Mouse (Mus musculus): ENCODE data around the gene Gm10217.

Gm10217 gene

DNA sequence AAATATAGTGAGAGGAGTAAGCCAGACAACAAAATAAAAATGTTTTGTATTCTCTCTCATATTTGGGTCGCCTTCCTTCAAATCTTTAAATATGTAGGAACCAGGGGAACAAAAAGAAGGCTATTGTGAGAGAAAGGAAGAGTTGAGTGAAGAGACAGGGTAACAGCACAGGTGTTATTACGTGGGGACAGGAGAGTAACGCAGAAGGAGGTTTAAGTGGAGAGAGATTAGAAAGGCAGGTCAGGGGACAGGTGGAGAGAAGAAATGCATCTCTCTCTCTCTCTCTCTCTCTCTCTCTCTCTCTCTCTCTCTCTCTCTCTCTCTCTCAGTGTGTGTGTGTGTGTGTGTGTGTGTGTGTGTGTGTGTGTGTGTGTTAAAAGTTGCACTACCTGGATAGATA lies at the start of gene Gm10217:
TSS of gene Gm10217 (plus strand) at position 301 of the 400 bp plus-strand sequence.
- DNase-seq (ENCODE audit: low spot score in 2 of 2), result no peak

DNA sequence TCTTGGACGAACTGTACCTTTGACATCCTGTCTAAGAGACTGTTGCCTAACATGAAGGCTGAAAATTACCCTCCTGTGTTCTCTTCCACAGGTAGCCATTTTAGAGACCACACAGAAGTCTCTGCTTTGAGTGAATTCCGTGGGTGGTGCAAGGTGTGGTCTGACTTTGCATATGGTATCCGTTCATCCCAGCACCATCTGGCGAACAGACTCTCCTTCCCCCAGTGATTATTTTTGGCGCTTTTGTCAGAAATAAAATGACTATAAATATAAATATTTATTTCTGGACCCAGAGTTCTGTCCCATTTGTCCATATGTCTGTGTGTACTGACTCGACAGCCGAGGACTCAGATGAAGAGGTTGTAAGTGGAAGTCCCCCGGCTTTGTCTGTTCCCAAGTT lies 39.3 kb upstream of the Gm10217 start:
- no peak for DNase-seq (ENCODE audit: low spot score in 2 of 2)

DNA sequence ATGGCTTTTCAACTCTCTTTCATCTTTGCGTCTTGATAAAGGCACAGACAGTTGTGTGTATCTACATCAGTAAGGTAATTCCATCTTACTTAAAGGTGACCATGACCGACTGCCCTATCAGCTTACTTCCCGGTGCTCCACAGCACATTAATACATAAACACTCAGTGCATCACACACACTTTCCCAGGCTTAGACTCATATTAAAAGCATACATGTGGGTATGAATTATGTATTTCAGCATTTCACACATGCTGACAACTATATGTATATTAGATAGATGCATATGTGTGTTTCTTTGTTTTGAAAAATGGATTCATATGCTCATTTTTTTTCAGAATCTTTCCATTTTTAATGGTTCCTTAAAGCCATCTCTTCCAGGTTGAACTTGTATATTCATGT lies 23.8 kb upstream of the Gm10217 start:
- DNase-seq (ENCODE audit: low spot score in 2 of 2), result no peak

DNA sequence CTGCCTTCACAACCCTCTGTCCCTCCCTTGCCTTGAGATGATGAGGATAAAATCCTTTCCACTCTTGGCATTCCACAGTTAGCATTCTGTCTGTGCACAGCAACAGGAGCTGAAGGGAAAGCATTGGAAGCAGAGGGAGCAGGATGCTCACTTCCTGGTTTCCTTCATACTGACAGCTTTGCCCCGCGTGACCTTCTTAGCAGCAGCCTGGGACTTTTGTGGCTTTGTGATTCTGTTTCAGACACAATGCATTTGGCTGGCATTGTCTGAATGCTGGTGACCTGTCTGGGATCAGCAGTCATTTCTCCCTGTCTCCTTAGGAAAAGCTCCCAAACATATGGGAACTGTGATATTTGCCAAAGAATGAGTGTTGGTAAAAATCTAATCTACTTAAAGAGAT lies 4.8 kb upstream of the Gm10217 start:
- no peak for DNase-seq (ENCODE audit: low spot score in 2 of 2)

DNA sequence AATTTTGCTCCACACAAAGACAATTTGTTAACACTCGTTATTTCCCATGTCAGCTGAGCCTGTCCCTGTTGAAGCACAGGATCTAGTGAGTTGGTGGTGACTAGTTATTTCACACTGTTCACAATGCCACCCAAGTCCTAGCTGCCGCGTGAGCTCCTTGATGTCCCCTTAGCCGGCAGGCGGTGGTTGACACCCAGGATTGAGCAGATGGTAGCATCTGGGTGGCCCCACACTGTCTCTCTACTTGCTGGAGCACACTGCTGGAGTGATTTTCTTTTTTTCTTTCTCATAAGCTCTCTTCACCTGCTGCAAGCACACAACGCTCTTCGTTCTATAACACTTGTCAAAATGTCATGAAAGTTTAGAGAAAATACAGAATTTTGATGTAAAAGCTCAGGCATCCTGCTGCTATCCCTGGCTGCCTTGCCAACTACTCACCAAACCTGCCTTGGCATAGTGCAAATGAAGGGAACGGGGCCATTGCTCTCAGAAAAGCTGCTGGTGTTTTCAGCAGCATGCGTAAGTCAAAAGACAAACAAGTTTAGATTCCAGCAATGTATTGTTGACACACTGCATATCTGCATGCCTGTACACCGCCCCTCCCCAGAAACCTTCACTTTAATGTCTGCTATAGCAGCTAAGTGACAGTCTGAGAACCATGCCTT lies 3.4 kb upstream of the Gm10217 start:
- no peak for DNase-seq (ENCODE audit: low spot score in 2 of 2)

DNA sequence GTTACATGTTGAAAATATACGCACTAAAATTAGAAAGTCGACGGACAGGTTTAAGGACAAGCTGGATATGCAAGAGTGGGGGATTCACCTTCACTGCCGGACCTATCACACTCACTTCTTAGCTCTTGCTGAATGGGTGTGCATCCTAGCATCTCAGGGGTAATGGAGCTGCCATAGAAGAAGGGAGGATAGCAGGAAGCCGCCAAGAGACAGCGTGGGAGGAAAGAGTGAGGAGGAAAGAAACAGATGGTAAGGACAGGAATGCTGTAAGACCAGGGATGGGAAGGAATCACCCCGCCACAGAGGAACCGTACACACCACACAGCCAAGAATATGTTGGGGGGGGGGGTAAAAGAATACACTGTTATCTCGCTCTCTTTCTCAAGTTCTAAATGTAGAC lies 1.1 kb downstream of the Gm10217 start:
- no peak for DNase-seq (ENCODE audit: low spot score in 2 of 2)

DNA sequence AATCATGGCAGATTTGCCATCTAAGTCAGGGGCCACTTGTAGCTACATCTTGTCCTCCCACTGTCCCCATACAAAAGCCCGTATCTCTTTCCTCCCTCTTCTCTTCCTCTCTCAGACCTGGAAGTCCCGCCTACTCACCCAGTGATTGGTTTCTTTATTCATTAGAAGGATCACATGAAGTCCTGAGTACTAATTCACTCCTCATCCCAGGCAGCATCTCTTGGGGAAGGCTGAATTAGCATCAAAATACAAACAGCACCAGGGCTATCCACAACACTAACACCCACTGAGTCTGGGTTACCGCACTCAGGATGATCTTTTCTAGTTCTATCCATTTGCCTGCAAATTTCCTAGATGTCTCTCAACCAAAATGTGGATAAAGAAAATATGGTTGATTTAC lies 4.0 kb downstream of the Gm10217 start:
- no peak for DNase-seq (ENCODE audit: low spot score in 2 of 2)

DNA sequence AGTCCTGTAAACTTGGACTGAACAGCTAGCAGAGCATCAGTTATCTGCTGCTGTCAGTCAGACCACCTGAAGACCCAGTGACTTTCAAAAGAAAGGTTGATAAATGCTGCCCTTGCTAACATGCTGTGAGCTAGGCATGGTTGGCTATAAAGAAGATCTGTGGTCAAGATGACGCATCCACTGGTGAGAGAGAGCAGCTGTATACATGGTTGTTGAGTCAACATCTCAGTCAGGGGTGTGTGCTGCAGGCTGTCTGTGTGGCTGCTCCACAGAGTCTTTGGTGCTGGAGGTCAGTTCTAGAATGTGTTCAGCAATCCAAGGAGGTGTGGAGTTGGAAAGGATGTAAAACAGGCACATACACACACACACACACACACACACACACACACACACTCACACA lies 12.2 kb downstream of the Gm10217 start:
- no peak for DNase-seq (ENCODE audit: low spot score in 2 of 2)

DNA sequence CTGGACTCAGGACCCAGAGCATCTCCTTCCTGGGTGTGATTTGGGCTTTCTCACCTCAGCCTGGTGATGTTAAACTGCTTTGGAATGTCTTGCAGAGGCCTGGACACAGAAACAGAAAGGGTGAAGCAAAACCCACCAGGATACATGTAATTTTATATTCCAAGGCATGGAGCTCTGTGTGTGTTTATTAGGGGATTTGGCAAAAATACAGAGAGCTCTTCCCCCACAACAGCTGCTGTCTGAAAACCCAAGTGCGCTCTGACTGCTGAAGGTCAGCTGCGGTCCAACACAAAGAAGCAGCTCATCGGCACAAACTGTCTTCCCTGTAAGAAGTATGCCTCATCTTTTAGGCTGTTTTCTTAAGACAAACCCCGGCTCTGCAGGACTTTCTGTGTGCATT lies 15.9 kb downstream of the Gm10217 start:
- no peak for DNase-seq (ENCODE audit: low spot score in 2 of 2)

DNA sequence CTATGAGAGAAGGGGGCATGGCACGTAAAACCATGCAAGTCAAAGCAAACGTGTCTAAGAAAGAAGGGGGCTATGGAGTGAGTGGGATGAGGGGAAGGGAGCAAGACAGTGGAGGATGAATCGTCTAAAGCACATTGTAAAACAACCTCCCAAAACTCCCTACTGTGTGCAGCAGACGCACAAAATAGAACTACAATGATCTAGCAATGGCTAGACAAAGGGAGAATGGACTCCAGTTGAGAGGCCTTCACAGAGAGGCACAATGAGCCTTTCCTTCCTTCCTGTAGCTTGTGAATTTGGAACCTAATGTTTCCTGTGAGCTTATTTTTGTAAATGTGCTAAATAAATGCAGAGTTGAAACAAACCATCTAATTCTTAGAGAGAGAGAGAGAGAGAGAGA lies 22.7 kb downstream of the Gm10217 start:
- no peak for DNase-seq (ENCODE audit: low spot score in 2 of 2)

DNA sequence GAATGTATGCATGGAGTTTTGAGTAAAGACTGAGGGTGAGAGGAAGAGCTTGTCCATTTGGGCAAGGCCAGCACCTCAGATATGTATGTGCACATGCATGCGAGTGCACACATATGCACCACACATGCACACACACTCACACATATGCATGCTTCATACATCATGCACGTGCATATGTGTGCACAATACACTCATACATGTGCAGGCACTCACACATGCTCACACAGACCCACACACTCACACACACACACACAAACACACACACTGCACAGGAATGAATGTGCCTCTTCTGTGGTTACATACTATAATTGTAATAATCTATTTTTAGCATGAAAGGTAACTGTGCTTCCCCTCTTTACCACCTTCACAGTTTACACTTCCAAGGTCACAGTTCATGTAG lies 35.1 kb downstream of the Gm10217 start:
- no peak for DNase-seq (ENCODE audit: low spot score in 2 of 2)

DNA sequence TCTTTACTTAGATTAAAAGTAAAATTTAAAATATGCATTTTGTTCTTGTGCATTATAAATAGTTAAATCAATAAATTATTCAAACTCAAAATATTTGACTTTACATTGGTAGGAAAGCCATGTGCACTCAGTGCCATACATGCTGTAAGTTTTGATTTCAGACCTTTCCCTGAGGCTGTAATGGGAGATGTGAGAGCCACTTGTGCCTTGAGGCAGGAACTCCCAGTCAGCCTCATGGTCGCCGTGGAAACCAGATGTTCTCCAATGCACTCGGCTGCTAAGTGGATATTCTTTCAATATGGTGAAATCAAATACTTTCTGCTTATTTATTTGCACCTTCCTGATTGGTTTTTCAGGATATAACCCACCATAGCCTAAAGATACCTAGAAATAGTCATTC lies 35.6 kb downstream of the Gm10217 start:
- no peak for DNase-seq (ENCODE audit: low spot score in 2 of 2)

All from urinary bladder, postnatal 4 days (tissue).